Mouse (Mus musculus): ENCODE results near the gene Shoc2. TPM values are rescaled to one million over a fixed set of nuclear protein-coding genes. Genes with fewer than 3 reads are reported as not detected.

Shoc2 gene
- polyA plus RNA-seq, 1 experiment = 19.1 TPM

- Histone ChIP-seq H3K27me3 (replicated peaks; ENCODE audit: control insufficient read depth, insufficient read depth, low read length) (no peaks in the 10 kb centered on the region), H3K4me1 (ENCODE audit: control insufficient read depth, insufficient read depth, low read length) (no peaks in the 10 kb centered on the region), H3K36me3 (ENCODE audit: control insufficient read depth, insufficient read depth, low read length) (peaks cover 4% of the 10 kb centered on the region), H3K27ac (ENCODE audit: insufficient read depth, low read depth, low read length) (no peak overlapping the region), H3K4me3 (ENCODE audit: insufficient read depth, low read depth, low read length) (no peak overlapping the region)
- TF ChIP-seq POLR2A (IDR thresholded peaks at IDR 0.05; ENCODE audit: low read depth, low read length) (no peak), CTCF (conservative IDR thresholded peaks at IDR 0.05; ENCODE audit: insufficient read depth, insufficient read length, low read depth, low read length) (no peak)
- DNase-seq = no peak
- WGBS = 83% methylated on average over 2 of the region's 2 CpGs
These were observed 46.4 kb downstream of the Shoc2 start for GRCm38 (mm10) chr19:53990538-53990937.

- Histone ChIP-seq H3K4me1 (ENCODE audit: control insufficient read depth, insufficient read depth, low read length) (no peaks in the 10 kb centered on the region), H3K4me3 (ENCODE audit: insufficient read depth, low read depth, low read length) (no peak overlapping the region), H3K27ac (ENCODE audit: insufficient read depth, low read depth, low read length) (no peak overlapping the region), H3K36me3 (ENCODE audit: control insufficient read depth, insufficient read depth, low read length) (peaks cover 2% of the 10 kb centered on the region; the same call in 1 of the 2 replicates), H3K27me3 (replicated peaks; ENCODE audit: control insufficient read depth, insufficient read depth, low read length) (no peaks in the 10 kb centered on the region)
- WGBS = 83% methylated on average over 3 of the region's 3 CpGs
- no peak for TF ChIP-seq POLR2A (IDR thresholded peaks at IDR 0.05; ENCODE audit: low read depth, low read length)
- DNase-seq = no peak
These were observed 49.8 kb downstream of the Shoc2 start for GRCm38 (mm10) chr19:53993860-53994259.

GRCm38 (mm10) chr19:53994276-53994675 is 50.2 kb downstream of the Shoc2 start:
- H3K36me3 ChIP-seq (ENCODE audit: control insufficient read depth, insufficient read depth, low read length) = peaks cover 2% of the 10 kb centered on the region; the same call in 1 of the 2 replicates
- DNase-seq = no peak
- TF ChIP-seq CTCF (conservative IDR thresholded peaks at IDR 0.05; ENCODE audit: insufficient read depth, insufficient read length, low read depth, low read length) (no peak), POLR2A (IDR thresholded peaks at IDR 0.05; ENCODE audit: low read depth, low read length) (no peak)
- 88% methylated on average over 1 of the region's 1 CpGs for WGBS
- no peaks in the 10 kb centered on the region for H3K4me1 ChIP-seq (ENCODE audit: control insufficient read depth, insufficient read depth, low read length)
- no peak overlapping the region for H3K4me3 ChIP-seq (ENCODE audit: insufficient read depth, low read depth, low read length)
- H3K27me3 ChIP-seq (replicated peaks; ENCODE audit: control insufficient read depth, insufficient read depth, low read length) = no peaks in the 10 kb centered on the region
- no peak overlapping the region for H3K27ac ChIP-seq (ENCODE audit: insufficient read depth, low read depth, low read length)

- no peaks in the 10 kb centered on the region; the same call in 1 of the 2 replicates for H3K4me1 ChIP-seq (ENCODE audit: control insufficient read depth, insufficient read depth, low read length)
- TF ChIP-seq CTCF (conservative IDR thresholded peaks at IDR 0.05; ENCODE audit: insufficient read depth, insufficient read length, low read depth, low read length) = no peak
- no peak for TF ChIP-seq POLR2A (IDR thresholded peaks at IDR 0.05; ENCODE audit: low read depth, low read length)
- no peaks in the 10 kb centered on the region for H3K27me3 ChIP-seq (replicated peaks; ENCODE audit: control insufficient read depth, insufficient read depth, low read length)
- H3K4me3 ChIP-seq (ENCODE audit: insufficient read depth, low read depth, low read length) = no peak overlapping the region
- 75% methylated on average over 4 of the region's 4 CpGs for WGBS
- DNase-seq = no peak
- no peaks in the 10 kb centered on the region for H3K36me3 ChIP-seq (ENCODE audit: control insufficient read depth, insufficient read depth, low read length)
- no peak overlapping the region for H3K27ac ChIP-seq (ENCODE audit: insufficient read depth, low read depth, low read length)
These were observed 66.9 kb downstream of the Shoc2 start for GRCm38 (mm10) chr19:54010973-54011372.

GRCm38 (mm10) chr19:54014999-54015398 is 70.9 kb downstream of the Shoc2 start:
- TF ChIP-seq POLR2A (IDR thresholded peaks at IDR 0.05; ENCODE audit: low read depth, low read length) (no peak), CTCF (conservative IDR thresholded peaks at IDR 0.05; ENCODE audit: insufficient read depth, insufficient read length, low read depth, low read length) (no peak)
- Histone ChIP-seq H3K4me1 (ENCODE audit: control insufficient read depth, insufficient read depth, low read length) (no peaks in the 10 kb centered on the region; the same call in 1 of the 2 replicates), H3K36me3 (ENCODE audit: control insufficient read depth, insufficient read depth, low read length) (no peaks in the 10 kb centered on the region), H3K27me3 (replicated peaks; ENCODE audit: control insufficient read depth, insufficient read depth, low read length) (no peaks in the 10 kb centered on the region), H3K4me3 (ENCODE audit: insufficient read depth, low read depth, low read length) (no peak overlapping the region), H3K27ac (ENCODE audit: insufficient read depth, low read depth, low read length) (no peak overlapping the region)
- WGBS = 94% methylated on average over 5 of the region's 5 CpGs
- no peak for DNase-seq

GRCm38 (mm10) chr19:54015503-54015902 is 71.4 kb downstream of the Shoc2 start:
- no peaks in the 10 kb centered on the region; the same call in 1 of the 2 replicates for H3K4me1 ChIP-seq (ENCODE audit: control insufficient read depth, insufficient read depth, low read length)
- no peaks in the 10 kb centered on the region for H3K27me3 ChIP-seq (replicated peaks; ENCODE audit: control insufficient read depth, insufficient read depth, low read length)
- H3K36me3 ChIP-seq (ENCODE audit: control insufficient read depth, insufficient read depth, low read length) = no peaks in the 10 kb centered on the region
- H3K27ac ChIP-seq (ENCODE audit: insufficient read depth, low read depth, low read length) = no peak overlapping the region
- no peak for DNase-seq
- WGBS = 98% methylated on average over 5 of the region's 5 CpGs
- no peak overlapping the region for H3K4me3 ChIP-seq (ENCODE audit: insufficient read depth, low read depth, low read length)
- no peak for TF ChIP-seq POLR2A (IDR thresholded peaks at IDR 0.05; ENCODE audit: low read depth, low read length)
- TF ChIP-seq CTCF (conservative IDR thresholded peaks at IDR 0.05; ENCODE audit: insufficient read depth, insufficient read length, low read depth, low read length) = no peak

- 88% methylated on average over 6 of the region's 6 CpGs for WGBS
- TF ChIP-seq POLR2A (IDR thresholded peaks at IDR 0.05; ENCODE audit: low read depth, low read length) = no peak
- TF ChIP-seq CTCF (conservative IDR thresholded peaks at IDR 0.05; ENCODE audit: insufficient read depth, insufficient read length, low read depth, low read length) = no peak
- Histone ChIP-seq H3K27ac (ENCODE audit: insufficient read depth, low read depth, low read length) (no peak overlapping the region), H3K4me3 (ENCODE audit: insufficient read depth, low read depth, low read length) (no peak overlapping the region), H3K36me3 (ENCODE audit: control insufficient read depth, insufficient read depth, low read length) (peaks cover 4% of the 10 kb centered on the region), H3K4me1 (ENCODE audit: control insufficient read depth, insufficient read depth, low read length) (no peaks in the 10 kb centered on the region), H3K27me3 (replicated peaks; ENCODE audit: control insufficient read depth, insufficient read depth, low read length) (no peaks in the 10 kb centered on the region)
- DNase-seq = no peak
These were observed 91.0 kb downstream of the Shoc2 start for GRCm38 (mm10) chr19:54035100-54035499.

- Histone ChIP-seq H3K27ac (ENCODE audit: insufficient read depth, low read depth, low read length) (no peak overlapping the region), H3K4me3 (ENCODE audit: insufficient read depth, low read depth, low read length) (no peak overlapping the region), H3K27me3 (replicated peaks; ENCODE audit: control insufficient read depth, insufficient read depth, low read length) (no peaks in the 10 kb centered on the region), H3K36me3 (ENCODE audit: control insufficient read depth, insufficient read depth, low read length) (no peaks in the 10 kb centered on the region), H3K4me1 (ENCODE audit: control insufficient read depth, insufficient read depth, low read length) (no peaks in the 10 kb centered on the region)
- 75% methylated on average over 7 of the region's 7 CpGs for WGBS
- TF ChIP-seq POLR2A (IDR thresholded peaks at IDR 0.05; ENCODE audit: low read depth, low read length) (no peak), CTCF (conservative IDR thresholded peaks at IDR 0.05; ENCODE audit: insufficient read depth, insufficient read length, low read depth, low read length) (no peak)
- DNase-seq = no peak
These were observed 95.3 kb downstream of the Shoc2 start for GRCm38 (mm10) chr19:54039441-54039840.

All from kidney, adult 2 months (tissue).